In the genomic region with DNA sequence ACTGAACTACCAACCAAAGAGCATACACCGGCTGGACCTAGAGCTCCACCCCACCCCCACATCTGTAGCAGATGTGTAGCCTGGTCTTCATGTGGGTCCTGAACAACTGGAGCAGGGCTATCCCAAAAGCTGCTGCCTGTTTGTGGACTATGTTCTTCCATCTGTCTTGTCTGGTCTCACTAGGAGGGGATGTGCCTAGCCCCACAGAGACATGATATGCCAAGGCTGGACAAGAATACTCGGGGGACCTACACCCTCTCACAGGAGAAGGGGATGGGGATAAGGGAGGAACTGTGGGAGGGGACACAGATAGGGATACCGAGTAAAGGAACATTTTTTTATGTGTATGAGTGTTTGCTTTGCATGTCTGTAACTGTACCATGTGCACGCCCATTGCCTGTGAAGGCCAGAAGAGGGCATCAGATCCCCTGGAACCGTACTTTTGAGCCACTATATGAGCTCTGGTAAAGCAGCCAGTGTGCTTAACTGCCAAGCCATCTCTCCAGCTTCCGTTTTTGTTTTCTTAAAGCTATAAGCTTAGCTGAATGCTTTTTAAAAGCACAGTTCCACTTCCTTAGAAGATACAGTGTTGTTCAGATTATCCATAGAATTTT, we compare ENCODE assay signal across 8 mouse cellular contexts. TPM values are rescaled to one million over a fixed set of nuclear protein-coding genes. Genes with fewer than 3 reads are reported as not detected.
DNase-seq lines count a peak whose midpoint lies in the region; ATAC-seq and TF ChIP-seq lines count a peak whose summit lies in the region.

No protein-coding gene starts in this region.

- no peaks in the 10 kb centered on the region for H3K4me1 ChIP-seq in midbrain, embryonic 10.5 days
- no peaks in the 10 kb centered on the region for H3K4me1 ChIP-seq in midbrain, embryonic 13.5 days (replicated peaks)
- no peaks in the 10 kb centered on the region for H3K4me1 ChIP-seq in forebrain, embryonic 16.5 days (replicated peaks; ENCODE audit: control insufficient read depth, insufficient read depth, low read length)
- no peaks in the 10 kb centered on the region for H3K4me1 ChIP-seq in hindbrain, postnatal 0 days (ENCODE audit: insufficient read depth, low read length)

- 44% methylated on average over 6 of the region's 6 CpGs for WGBS in midbrain, embryonic 10.5 days
- 40% methylated on average over 6 of the region's 6 CpGs for WGBS in midbrain, embryonic 13.5 days
- 33% methylated on average over 6 of the region's 6 CpGs for WGBS in forebrain, embryonic 16.5 days
- WGBS in hindbrain, postnatal 0 days = 36% methylated on average over 6 of the region's 6 CpGs

- H3K9me3 ChIP-seq in midbrain, embryonic 10.5 days (replicated peaks) = no peaks in the 10 kb centered on the region
- no peaks in the 10 kb centered on the region for H3K9me3 ChIP-seq in midbrain, embryonic 13.5 days
- H3K9me3 ChIP-seq in forebrain, embryonic 16.5 days (ENCODE audit: control insufficient read depth, low read length) = no peaks in the 10 kb centered on the region
- H3K9me3 ChIP-seq in hindbrain, postnatal 0 days (ENCODE audit: low read length) = no peaks in the 10 kb centered on the region

- TF ChIP-seq CTCF in hindbrain, postnatal 0 days (IDR thresholded peaks at IDR 0.05; ENCODE audit: low read depth) = peak; percentile 86

- no peaks in the 10 kb centered on the region for H3K36me3 ChIP-seq in midbrain, embryonic 10.5 days
- no peaks in the 10 kb centered on the region for H3K36me3 ChIP-seq in midbrain, embryonic 13.5 days
- no peaks in the 10 kb centered on the region for H3K36me3 ChIP-seq in forebrain, embryonic 16.5 days (ENCODE audit: control insufficient read depth, insufficient read depth)
- no peaks in the 10 kb centered on the region for H3K36me3 ChIP-seq in hindbrain, postnatal 0 days (ENCODE audit: insufficient read depth, low read length)

- no peak; the same call in 1 of the 2 replicates for ATAC-seq in midbrain, embryonic 13.5 days
- ATAC-seq in forebrain, embryonic 16.5 days = peak; percentile 87
- ATAC-seq in hindbrain, postnatal 0 days = peak; percentile 82

- peak; percentile 38 for DNase-seq in midbrain, embryonic 10.5 days (ENCODE audit: low spot score)
- DNase-seq in brain, embryonic 18.5 days (ENCODE audit: low read depth, low spot score) = peak; percentile 43
- peak; percentile 80 for DNase-seq in hindbrain, postnatal 0 days (ENCODE audit: low spot score)
- peak; percentile 65 for DNase-seq in left cerebral cortex, adult 11 months (ENCODE audit: low spot score)
- peak; percentile 56 for DNase-seq in mesoderm, embryonic 11.5 days (ENCODE audit: low read depth, low spot score)
- DNase-seq in telencephalon, adult 2 months (ENCODE audit: low read depth, low spot score) = peak; percentile 41

- H3K4me2 ChIP-seq in midbrain, embryonic 13.5 days (replicated peaks) = no peak overlapping the region
- no peak overlapping the region for H3K4me2 ChIP-seq in forebrain, embryonic 16.5 days (ENCODE audit: low read length)
- no peak overlapping the region for H3K4me2 ChIP-seq in hindbrain, postnatal 0 days (ENCODE audit: low read depth, low read length)

- no peak overlapping the region for H3K4me3 ChIP-seq in midbrain, embryonic 10.5 days
- no peak overlapping the region for H3K4me3 ChIP-seq in midbrain, embryonic 13.5 days (replicated peaks)
- no peak overlapping the region for H3K4me3 ChIP-seq in forebrain, embryonic 16.5 days (replicated peaks; ENCODE audit: low read length)
- H3K4me3 ChIP-seq in hindbrain, postnatal 0 days (ENCODE audit: low read length) = no peak overlapping the region

- H3K27ac ChIP-seq in midbrain, embryonic 10.5 days (replicated peaks) = no peak overlapping the region
- H3K27ac ChIP-seq in midbrain, embryonic 13.5 days = no peak overlapping the region
- H3K27ac ChIP-seq in forebrain, embryonic 16.5 days (ENCODE audit: low read length) = no peak overlapping the region
- no peak overlapping the region for H3K27ac ChIP-seq in hindbrain, postnatal 0 days

- H3K27me3 ChIP-seq in midbrain, embryonic 10.5 days (ENCODE audit: low read depth, poor library complexity, severe bottlenecking) = no peaks in the 10 kb centered on the region
- H3K27me3 ChIP-seq in midbrain, embryonic 13.5 days = no peaks in the 10 kb centered on the region
- H3K27me3 ChIP-seq in forebrain, embryonic 16.5 days (replicated peaks; ENCODE audit: control insufficient read depth, insufficient read depth, low read length) = no peaks in the 10 kb centered on the region
- no peaks in the 10 kb centered on the region for H3K27me3 ChIP-seq in hindbrain, postnatal 0 days (ENCODE audit: insufficient read depth, low read length)

- no peak overlapping the region for H3K9ac ChIP-seq in midbrain, embryonic 13.5 days (replicated peaks)
- no peak overlapping the region for H3K9ac ChIP-seq in forebrain, embryonic 16.5 days (replicated peaks; ENCODE audit: low read depth, low read length)
- H3K9ac ChIP-seq in hindbrain, postnatal 0 days (replicated peaks; ENCODE audit: low read length) = no peak overlapping the region

RNA-seq across cellular contexts. Expression of a gene that starts 31.0 kb away (rescaled TPM):
- not detected in 2 replicates for polyA plus RNA-seq in midbrain, embryonic 10.5 days (2016; fragmentation: Nextera tagmentation; extraction: Ambion mirVana)
- not detected in 2 replicates for polyA plus RNA-seq in midbrain, embryonic 13.5 days (2015; fragmentation: Nextera tagmentation; extraction: Ambion mirVana)
- polyA plus RNA-seq in forebrain, embryonic 16.5 days (2015; fragmentation: Nextera tagmentation; extraction: Ambion mirVana) = not detected in 2 replicates
- not detected in 2 replicates for total RNA-seq in hindbrain, postnatal 0 days (2014; rRNA removed)
- not detected in 2 replicates for polyA plus RNA-seq in hindbrain, postnatal 0 days (2015; fragmentation: Nextera tagmentation; extraction: Ambion mirVana)

RNA-seq across cellular contexts. Expression of a gene that starts 37.0 kb away (rescaled TPM):
- polyA plus RNA-seq in midbrain, embryonic 10.5 days (2016; fragmentation: Nextera tagmentation; extraction: Ambion mirVana) = 24.6 and 27.1 TPM in 2 replicates
- 37.1 and 39.3 TPM in 2 replicates for polyA plus RNA-seq in midbrain, embryonic 13.5 days (2015; fragmentation: Nextera tagmentation; extraction: Ambion mirVana)
- 51.7 and 51.9 TPM in 2 replicates for polyA plus RNA-seq in forebrain, embryonic 16.5 days (2015; fragmentation: Nextera tagmentation; extraction: Ambion mirVana)
- total RNA-seq in hindbrain, postnatal 0 days (2014; rRNA removed) = 149 and 178 TPM in 2 replicates
- 54.7 and 57.8 TPM in 2 replicates for polyA plus RNA-seq in hindbrain, postnatal 0 days (2015; fragmentation: Nextera tagmentation; extraction: Ambion mirVana)

RNA-seq across cellular contexts. Expression of a gene that starts 48.1 kb away (rescaled TPM):
- not detected in 2 replicates for polyA plus RNA-seq in midbrain, embryonic 10.5 days (2016; fragmentation: Nextera tagmentation; extraction: Ambion mirVana)
- polyA plus RNA-seq in midbrain, embryonic 13.5 days (2015; fragmentation: Nextera tagmentation; extraction: Ambion mirVana) = not detected in 2 replicates
- polyA plus RNA-seq in forebrain, embryonic 16.5 days (2015; fragmentation: Nextera tagmentation; extraction: Ambion mirVana) = not detected in 2 replicates
- not detected in 2 replicates for total RNA-seq in hindbrain, postnatal 0 days (2014; rRNA removed)
- polyA plus RNA-seq in hindbrain, postnatal 0 days (2015; fragmentation: Nextera tagmentation; extraction: Ambion mirVana) = not detected in 2 replicates
